Mouse (Mus musculus) cerebellum, adult 2 months (tissue): ENCODE data around the gene Mospd3. TPM values are rescaled to one million over a fixed set of nuclear protein-coding genes. Genes with fewer than 3 reads are reported as not detected.

Experiments
- DNase-seq, 2 experiments: peaks; one replicate each; pipeline ENCODE4 v3.0.0; 2021
- H3K27ac ChIP-seq: fragments of 200-500 bp; 2 replicates; pipeline ENCODE4 v1.5.1; 2012; ENCODE audit warnings: low read length, control low read depth, inconsistent platforms; ENCODE audit not compliant: insufficient read depth
- H3K27me3 ChIP-seq: fragments of 200-500 bp; 2 replicates; pipeline ENCODE4 v1.6.1; 2012; ENCODE audit warnings: inconsistent platforms, mild to moderate bottlenecking, low read length, moderate library complexity; ENCODE audit not compliant: control insufficient read depth, insufficient read depth
- H3K4me1 ChIP-seq: fragments of 200-500 bp; 2 replicates; pipeline ENCODE4 v1.6.1; 2011; ENCODE audit warnings: low read length; ENCODE audit not compliant: control insufficient read depth, insufficient read depth
- H3K4me3 ChIP-seq: fragments of 200-500 bp; replicated peaks from 2 replicates; pipeline ENCODE3; 2011; ENCODE audit warnings: mild to moderate bottlenecking, low read depth, low read length, control low read depth; ENCODE audit not compliant: insufficient read depth
- CTCF ChIP-seq: fragments of 200-500 bp; IDR thresholded peaks from 2 replicates; pipeline ENCODE4 v1.5.1; 2011; ENCODE audit warnings: low read depth, mild to moderate bottlenecking, control low read depth, low read length, moderate library complexity, borderline replicate concordance; ENCODE audit not compliant: insufficient read depth
- POLR2A ChIP-seq: fragments of 200-500 bp; IDR thresholded peaks from 2 replicates; pipeline ENCODE4 v1.6.1; 2011; ENCODE audit warnings: low read length, control low read depth, borderline replicate concordance; ENCODE audit not compliant: insufficient read depth
- WGBS: fragments of 180-500 bp; shearing (Covaris S2); methylation state at CpG from one replicate; pipeline ENCODE4 v1.1.7; 2018; 5-methylcytosine and 5-hydroxymethylcytosine counted together
- polyA plus RNA-seq: library from polyadenylated mRNA; depleted of rRNA; stranded (reverse); fragments of >200 nt; gene quantifications from 2 replicates; pipeline ENCODE4 v1.2.3, GENCODE M21; 2012

Gene Mospd3
- polyA plus RNA-seq, 1 experiment: 56.0 TPM

DNA sequence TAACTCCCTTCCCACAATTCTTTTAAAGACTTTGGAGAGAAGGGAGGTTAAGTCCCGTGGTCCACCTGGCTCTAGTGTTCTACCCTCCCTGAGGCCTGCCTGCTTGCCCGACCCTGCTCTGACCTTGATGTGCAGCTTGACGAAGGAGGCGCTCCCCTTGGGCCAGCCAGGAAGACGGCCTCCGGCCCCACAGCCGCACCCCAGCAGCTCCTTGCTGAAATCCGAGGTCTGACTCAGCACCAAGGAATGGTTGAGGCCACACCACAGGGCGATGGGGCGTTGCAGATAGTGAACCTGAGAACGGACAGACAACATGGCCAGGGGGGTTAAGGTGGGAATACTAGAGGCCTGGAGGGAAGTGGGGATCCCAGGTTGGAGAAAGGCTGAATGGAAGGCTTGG, 12.7 kb upstream of the Mospd3 start, which contains the start of gene Pcolce:
Pcolce (minus strand) TSS at position 235 of the 400 bp plus-strand sequence.
- DNase-seq: no peak
- no peak within 1 kb of the TSS for H3K4me3 ChIP-seq
- 70% methylated on average over 11 of the region's 11 CpGs for WGBS
- TF ChIP-seq POLR2A (no peak), CTCF (no peak)
- H3K27me3 ChIP-seq: no peaks in the 10 kb centered on the region
- H3K27ac ChIP-seq: no peak within 1 kb of the TSS
- no peaks in the 10 kb centered on the region for H3K4me1 ChIP-seq

DNA sequence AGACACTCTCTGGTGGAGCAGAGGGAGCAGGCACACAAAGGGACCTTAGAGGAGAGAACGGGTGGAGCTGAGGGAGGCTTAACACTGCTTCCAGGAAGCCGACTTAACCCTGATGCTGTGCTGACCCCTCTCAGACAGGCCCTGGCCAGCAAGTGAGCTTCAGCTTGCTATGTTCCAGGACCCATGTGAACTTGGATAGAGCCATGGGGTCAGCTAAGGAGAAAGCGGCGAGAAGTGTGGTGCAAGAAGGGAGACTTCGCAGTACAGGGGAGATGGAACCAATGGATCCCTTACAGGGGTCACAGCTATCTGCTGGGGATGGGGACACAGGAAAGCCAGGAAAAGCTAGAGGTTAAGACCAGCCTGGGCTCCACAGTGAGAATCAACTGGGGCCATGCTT, 12.2 kb upstream of the Mospd3 start:
- Histone ChIP-seq H3K27me3 (no peaks in the 10 kb centered on the region), H3K4me3 (no peak overlapping the region), H3K27ac (no peak overlapping the region), H3K4me1 (0 out of 2 replicates have a peak, but pooled peaks cover 2% of the 10 kb centered on the region)
- TF ChIP-seq POLR2A: no peak
- TF ChIP-seq CTCF: no peak
- WGBS: 71% methylated on average over 5 of the region's 5 CpGs
- DNase-seq: no peak

DNA sequence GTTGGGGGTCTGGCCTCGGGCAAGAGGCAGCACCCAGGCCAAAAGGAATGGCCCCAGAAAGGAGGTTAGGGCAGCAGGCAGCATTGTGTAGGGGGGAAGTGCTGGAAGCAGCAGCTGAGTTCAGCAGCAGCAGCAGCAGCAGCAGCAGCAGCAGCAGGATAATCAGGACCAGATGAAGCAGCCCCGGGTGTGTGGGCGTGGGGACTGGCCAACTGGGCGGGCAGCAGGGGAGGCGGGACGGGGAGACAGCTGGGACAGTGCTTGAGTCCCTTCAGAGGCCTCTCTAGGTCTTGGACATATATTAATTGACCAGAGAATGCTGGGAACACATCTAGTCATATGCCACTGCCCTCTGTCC, 10.4 kb upstream of the Mospd3 start:
- Histone ChIP-seq H3K27ac (no peak overlapping the region), H3K4me1 (peaks cover 3% of the 10 kb centered on the region; the same call in 1 of the 2 replicates), H3K27me3 (no peaks in the 10 kb centered on the region), H3K4me3 (no peak overlapping the region)
- WGBS: 14% methylated on average over 6 of the region's 6 CpGs
- no peak for TF ChIP-seq POLR2A
- no peak for TF ChIP-seq CTCF
- no peak for DNase-seq

DNA sequence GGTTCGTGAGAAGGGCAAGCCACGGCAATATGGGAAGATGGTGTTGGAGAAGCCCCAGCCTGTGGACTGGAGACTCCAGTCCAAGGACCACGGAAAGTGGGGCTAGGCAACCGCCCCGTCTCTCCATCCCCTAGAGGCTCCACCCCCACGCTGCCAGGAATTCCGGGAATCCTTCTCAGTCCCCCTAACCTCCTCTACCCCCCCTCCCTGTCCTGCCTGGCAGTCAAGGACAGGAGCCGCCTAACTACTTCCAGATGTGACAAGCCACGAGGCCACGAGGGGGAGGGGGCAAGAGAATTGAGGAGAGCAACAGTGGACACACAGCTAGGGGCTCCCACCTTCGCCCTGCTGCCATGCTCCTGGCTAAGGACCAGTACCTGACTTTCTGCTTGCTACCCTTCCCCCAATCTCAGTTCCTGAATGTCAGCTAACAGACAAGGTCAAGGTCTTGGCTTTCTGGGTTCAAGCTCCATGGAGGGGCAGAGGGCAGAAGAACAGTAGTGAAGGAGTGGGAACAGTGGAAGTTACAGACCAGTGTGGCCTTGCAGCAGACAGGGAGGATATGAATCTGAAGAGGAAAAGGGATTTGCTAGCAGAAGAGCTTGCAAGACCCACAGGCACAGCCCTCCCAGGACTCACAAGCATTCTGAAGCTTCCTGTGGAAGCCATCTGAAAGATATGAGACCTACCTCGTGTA, 9.8 kb upstream of the Mospd3 start:
- no peak overlapping the region for H3K27ac ChIP-seq

DNA sequence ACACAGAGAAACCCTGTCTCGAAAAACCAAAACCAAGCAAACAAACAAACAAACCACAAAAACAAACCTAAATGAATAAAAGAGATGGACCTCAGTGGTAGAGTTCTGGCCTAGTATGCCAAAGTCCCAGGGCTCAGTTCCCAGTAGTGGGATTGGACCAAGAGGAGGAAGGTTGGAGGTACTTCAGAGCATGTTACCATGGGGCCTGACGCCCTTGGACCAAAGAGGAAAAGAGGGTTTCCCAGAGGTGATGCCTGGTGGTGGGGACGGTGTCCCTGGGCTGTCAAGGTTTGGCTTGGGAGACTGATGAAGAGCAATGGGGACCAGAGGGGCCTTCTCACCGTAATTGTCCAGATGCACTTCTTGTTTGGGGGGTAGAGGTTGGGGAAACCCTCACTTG, 9.2 kb upstream of the Mospd3 start:
- TF ChIP-seq POLR2A (no peak), CTCF (no peak)
- Histone ChIP-seq H3K27ac (no peak overlapping the region), H3K4me3 (no peak overlapping the region), H3K27me3 (no peaks in the 10 kb centered on the region), H3K4me1 (peaks cover 3% of the 10 kb centered on the region; the same call in 1 of the 2 replicates)
- no peak for DNase-seq
- WGBS: 86% methylated on average over 4 of the region's 4 CpGs

More for the DNA sequence above, 9.8 kb upstream of the Mospd3 start:
- no peak for TF ChIP-seq CTCF
- no peak for TF ChIP-seq POLR2A
- Histone ChIP-seq H3K4me3 (no peak overlapping the region), H3K27me3 (no peaks in the 10 kb centered on the region), H3K4me1 (peaks cover 3% of the 10 kb centered on the region; the same call in 1 of the 2 replicates)
- WGBS: 25% methylated on average over 12 of the region's 12 CpGs
- no peak for DNase-seq

DNA sequence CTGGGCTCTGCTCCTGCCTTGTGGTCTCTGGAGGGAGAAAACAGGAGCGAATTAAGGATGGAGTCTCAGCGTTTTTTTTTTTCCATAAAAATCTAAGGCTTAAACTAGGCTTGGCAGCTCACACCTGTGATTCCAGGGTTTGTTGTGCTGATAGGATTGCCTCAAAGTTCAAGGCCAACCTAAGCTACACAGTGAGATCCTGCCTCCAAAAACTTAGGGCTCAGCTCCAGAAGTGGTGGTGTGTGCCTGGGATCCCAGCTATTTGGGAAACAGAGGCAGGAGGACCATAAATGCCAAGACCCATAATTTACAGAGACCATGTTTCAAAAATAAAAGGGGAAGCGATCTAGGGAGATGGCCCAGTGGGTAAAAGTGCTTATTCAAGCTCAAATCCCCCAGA, 8.4 kb upstream of the Mospd3 start:
- H3K4me1 ChIP-seq: peaks cover 3% of the 10 kb centered on the region; the same call in 1 of the 2 replicates
- DNase-seq: no peak
- no peak overlapping the region for H3K27ac ChIP-seq
- H3K27me3 ChIP-seq: no peaks in the 10 kb centered on the region
- WGBS: 73% methylated on average over 3 of the region's 3 CpGs
- no peak for TF ChIP-seq POLR2A
- no peak for TF ChIP-seq CTCF
- H3K4me3 ChIP-seq: no peak overlapping the region

DNA sequence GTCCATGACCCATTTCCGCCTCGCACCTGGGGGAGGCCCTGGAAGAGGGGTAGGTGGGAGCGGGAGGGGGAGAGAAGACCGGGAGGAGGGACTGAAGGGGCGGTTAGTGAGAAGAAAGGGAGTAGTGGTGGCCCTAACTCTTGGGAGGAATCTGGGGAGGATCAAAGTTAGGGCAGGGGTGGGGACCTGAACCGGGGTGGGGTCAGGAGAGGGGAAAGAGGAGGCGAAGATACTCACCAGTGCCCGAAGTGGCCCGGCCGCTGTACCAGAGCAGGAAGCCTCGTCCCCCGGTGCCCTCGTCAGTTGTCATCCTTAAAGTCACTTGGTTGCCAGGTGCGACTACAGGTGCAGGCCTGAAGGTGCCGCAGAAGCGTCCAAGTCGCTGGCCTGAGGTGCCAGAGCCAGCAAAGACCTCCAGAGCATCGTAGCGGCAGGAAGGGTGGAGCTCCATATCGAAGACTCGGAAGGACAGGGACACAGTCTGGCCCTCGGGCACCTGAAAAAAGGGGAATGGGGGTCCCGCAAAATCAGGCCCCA, 7.9 kb upstream of the Mospd3 start:
- Histone ChIP-seq H3K27me3 (no peaks in the 10 kb centered on the region), H3K27ac (no peak overlapping the region), H3K4me1 (peaks cover 3% of the 10 kb centered on the region; the same call in 1 of the 2 replicates), H3K4me3 (no peak overlapping the region)
- DNase-seq: no peak
- TF ChIP-seq POLR2A: no peak
- no peak for TF ChIP-seq CTCF
- WGBS: 29% methylated on average over 22 of the region's 23 CpGs
